Mouse (Mus musculus) heart, postnatal 10 days (tissue): ENCODE measurements around the gene Xpo6. TPM values are rescaled to one million over a fixed set of nuclear protein-coding genes. Genes with fewer than 3 reads are reported as not detected.

Source experiments
- DNase-seq, 2 experiments: peaks; one replicate each; pipeline ENCODE4 v3.0.0; 2021
- intact Hi-C: fragments of 180-260 bp; cut with DNase I; formaldehyde crosslinking; loops from one replicate; pipeline ENCODE4 v1.15.1; 2025
- total RNA-seq, 2 experiments: library from RNA; stranded (reverse); gene quantifications; 2 replicates each; pipeline ENCODE4 v1.2.3; 2021

The Xpo6 gene
- 10 to 100 TPM; 39.7 to 41.4 TPM for total RNA-seq

DNA sequence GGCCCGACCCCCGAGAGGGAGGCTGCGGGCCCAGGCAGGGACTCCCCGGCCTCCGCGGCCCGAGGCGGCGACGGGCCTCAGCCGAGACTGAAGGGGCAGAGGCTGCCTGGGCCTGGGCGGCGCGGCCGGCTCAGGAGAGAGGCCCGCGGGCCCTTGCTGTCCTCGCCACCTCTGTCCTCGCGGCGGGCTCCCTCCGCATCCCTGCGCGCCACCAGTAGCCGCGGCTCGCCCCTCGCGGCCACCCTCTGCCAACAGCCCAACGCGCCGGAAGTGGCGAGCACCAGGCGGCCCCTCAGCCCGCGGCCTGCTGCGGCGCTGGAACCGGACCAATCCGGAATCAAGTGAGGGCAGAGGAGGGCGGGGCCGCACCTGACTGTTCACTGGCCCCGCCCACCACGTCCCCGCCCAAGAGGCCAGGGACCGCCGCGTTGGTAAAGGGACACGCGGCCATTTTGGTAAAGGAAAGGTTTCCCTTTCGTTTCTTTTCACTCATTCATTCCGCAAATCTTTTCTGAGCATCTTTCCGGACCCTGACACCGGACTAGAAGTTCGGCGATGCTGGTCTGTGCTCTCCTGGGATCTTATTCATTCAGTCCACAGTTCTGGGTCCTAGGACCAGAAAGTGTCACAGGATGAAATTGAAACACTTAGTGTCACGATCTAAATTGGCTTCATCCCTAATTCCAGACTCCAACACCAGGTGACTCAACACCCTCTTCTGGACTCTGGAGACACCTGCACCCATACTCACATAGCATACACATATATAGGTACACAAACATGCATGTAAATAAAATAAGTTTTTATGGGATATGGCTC lies at the start of gene Xpo6:
Xpo6 (minus strand) TSS at position 324 of the 819 bp plus-strand sequence.
- intact Hi-C loops: no loop called here
- DNase-seq: peak; percentile 96 to 97

DNA sequence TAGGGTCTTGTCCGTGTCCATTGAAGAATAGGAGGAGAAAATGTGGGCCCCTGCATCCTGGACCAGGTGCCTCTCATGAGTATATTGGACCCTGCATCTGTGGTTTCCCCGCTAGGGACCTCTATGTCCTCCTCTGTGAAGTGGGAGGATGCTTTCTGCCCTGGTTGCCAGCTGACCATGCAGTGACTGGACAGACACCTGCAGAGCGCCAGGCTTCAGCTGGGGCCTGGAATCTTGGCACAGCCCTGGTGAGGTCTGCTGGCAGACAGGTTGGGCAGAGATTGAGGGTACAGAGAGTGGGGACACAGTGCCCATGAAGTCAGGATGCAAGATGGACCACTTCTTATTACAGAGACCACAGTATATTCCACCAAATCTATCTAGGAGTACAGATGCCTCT lies 49.7 kb upstream of the Xpo6 start:
- DNase-seq: peak in 1 of 2 experiments; percentile 32
- intact Hi-C loops: loop anchor here (2.0 kb wide), 1 partner anchor 33 kb away; no protein-coding TSS in a partner anchor

DNA sequence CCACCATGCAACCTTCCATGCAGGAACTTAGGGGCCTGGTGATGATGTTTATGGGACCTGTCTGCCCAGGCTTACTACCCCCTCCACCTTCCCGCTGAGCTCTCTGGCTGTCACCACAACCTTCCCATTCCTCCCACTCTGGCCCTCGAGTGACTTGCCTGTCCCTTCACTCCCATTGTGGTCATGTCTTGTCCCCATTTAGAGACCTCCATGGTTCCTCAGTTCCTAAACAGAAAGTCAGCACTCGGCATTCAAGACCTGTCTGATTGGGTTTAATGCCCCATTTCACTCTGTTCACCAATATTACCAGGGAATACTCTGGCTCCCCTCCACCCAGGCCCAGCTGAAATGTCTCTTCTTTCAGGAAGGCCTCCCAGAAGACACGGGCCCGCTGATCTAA lies 48.8 kb upstream of the Xpo6 start:
- intact Hi-C loops: loop anchor here (2.0 kb wide), 1 partner anchor 32 kb away; no protein-coding TSS in a partner anchor

GRCm38 (mm10) chr7:126248641-126249141 lies 48.4 kb upstream of the Xpo6 start:
- peak in 1 of 2 experiments; percentile 33 for DNase-seq
- intact Hi-C loops: loop anchor here (2.0 kb wide), 1 partner anchor 32 kb away; no protein-coding TSS in a partner anchor

More for the DNA sequence above, 48.8 kb upstream of the Xpo6 start:
- DNase-seq: no peak

DNA sequence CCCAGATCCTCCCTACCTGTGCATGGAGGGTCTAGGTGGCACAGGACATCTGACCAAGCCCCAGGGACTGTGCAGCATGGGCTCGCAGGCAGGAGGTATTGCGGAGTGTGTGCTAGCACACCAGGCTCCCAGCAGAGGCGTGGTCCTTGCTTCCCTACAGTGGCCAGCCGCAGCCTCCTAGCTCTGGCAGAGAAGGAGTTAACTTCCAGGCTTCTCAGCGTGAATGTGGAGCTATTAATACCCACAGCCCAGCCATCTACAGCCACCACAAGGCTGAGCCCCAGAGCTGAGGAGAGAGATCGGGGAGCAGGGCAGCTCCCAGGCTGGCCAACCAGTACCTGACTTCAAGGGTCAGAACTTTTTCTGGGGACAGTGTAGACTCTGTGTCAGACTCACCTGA lies 47.8 kb upstream of the Xpo6 start:
- DNase-seq: peak; percentile 63 to 74
- intact Hi-C loops: loop anchor here (2.0 kb wide), 1 partner anchor 31 kb away; no protein-coding TSS in a partner anchor

GRCm38 (mm10) chr7:126244168-126244750 lies 44.0 kb upstream of the Xpo6 start:
- intact Hi-C loops: no loop called here
- DNase-seq: no peak

DNA sequence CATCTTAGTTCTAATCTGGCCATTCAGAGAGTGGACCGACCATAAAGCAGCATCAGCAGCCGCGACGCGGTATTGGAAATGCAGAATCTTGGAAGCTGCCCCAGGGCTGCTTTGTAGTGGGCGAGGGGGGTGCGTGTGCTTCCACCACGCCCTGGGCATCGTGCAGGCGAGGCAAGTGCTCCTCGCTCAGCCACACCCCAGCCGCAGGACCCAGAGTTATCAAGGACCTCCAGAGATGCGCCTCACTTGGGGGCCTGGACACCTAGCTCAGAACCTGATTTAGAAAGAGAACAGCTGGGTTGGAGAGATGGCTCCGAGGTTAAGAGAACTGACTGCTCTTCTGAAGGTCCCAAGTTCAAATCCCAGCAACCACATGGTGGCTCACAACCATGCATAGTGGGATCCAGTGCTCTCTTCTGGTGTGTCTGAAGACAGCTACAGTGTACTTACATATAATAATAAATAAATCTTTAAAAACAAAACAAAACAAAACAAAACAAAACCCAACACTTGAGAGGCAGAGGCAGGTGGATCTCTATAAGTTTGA lies 40.6 kb upstream of the Xpo6 start:
- DNase-seq: no peak
- intact Hi-C loops: no loop called here

GRCm38 (mm10) chr7:126236794-126237192 lies 36.5 kb upstream of the Xpo6 start:
- intact Hi-C loops: no loop called here
- no peak for DNase-seq

DNA sequence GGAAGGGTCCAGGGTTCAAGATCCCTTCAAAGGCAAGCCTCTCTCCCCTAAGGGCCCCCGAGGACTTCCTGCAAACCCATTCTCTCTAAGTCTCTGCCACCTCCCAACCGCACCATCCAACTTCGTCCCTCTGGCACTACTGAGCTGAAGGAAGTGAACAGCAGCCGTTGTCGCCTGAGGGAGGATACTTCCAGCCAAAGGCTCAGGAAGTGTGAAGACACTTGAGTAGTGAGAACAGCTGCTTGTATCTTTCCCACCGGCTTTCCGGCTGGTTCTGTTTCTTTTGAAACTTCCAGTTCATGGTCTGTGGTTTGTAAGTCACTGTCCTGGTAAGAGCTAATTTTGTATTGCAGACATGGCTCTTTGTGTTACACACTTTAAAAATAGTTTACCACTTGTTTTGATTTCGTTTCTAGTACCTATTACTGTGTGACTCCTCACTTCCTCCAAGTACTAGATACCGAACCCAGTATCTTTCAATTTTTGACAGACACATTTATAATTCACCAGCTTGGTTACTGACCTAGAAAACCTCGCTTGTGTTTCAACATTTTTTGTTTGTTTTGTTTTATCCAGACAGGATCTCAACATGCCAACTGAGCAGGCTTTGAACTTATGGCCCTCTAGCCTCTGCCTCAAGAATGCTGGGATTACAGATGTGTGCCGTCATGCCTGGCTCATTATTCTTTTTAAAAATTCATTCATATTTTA lies 35.9 kb upstream of the Xpo6 start:
- intact Hi-C loops: no loop called here

GRCm38 (mm10) chr7:126234611-126235010 lies 34.3 kb upstream of the Xpo6 start:
- no peak for DNase-seq
- intact Hi-C loops: no loop called here

More for the DNA sequence above, 35.9 kb upstream of the Xpo6 start:
- no peak for DNase-seq

GRCm38 (mm10) chr7:126232345-126233071 lies 32.2 kb upstream of the Xpo6 start:
- intact Hi-C loops: no loop called here
- no peak for DNase-seq

DNA sequence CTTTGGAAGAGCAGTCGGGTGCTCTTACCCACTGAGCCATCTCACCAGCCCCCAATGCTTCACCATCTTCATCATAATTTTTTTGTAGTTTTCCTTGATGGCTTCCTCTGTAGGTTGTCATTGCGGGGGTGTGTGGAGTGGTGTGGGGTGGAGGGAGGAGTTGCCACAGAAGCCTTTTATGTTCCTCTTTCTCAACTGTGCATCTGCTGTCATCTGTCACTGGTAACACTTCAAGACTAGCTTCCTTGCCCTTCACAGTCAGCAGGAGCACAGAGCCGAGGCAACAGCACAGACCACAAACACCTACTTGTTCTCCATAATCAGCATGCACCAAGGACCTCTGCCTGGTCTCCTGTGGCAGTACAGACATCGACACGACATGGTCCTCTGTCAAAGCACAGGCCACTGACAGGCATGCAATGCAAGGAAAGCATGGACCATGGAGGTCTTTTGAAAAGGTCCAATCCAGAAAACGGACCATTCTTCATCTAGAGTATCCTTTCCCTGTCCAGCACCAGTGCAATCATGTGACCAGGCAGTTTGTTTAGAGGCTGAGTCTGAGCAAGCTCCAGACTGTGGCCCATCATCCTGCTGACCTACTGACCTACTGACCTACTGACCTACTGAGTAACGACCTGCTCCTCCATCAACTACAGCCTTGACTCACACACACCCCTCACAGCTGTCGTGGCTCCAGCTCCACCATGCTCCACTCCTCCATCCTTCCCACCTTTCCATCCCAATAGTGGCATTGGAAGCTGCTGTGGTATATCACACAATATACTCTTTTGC lies 30.3 kb upstream of the Xpo6 start:
- no peak for DNase-seq
- intact Hi-C loops: loop anchor here (2.0 kb wide), 1 partner anchor 48 kb away; no protein-coding TSS in a partner anchor

DNA sequence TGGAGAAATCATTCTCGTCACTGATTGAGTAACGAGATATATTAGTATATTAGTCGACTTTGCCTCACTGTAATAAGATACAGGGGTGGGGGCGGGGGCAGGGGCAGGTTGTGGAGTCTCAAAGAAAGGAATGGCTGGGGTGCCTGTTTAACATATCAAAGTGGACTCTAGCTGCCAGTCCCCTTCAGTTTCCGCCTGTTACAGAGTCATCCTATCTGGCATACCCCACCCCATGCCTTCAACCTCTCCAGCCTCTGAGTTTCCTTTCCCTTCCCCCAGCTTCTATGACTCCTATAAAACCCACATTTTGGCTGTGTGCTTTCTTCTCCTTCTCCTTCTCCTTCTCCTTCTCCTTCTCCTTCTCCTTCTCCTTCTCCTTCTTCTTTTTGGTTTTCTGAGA lies 25.8 kb upstream of the Xpo6 start:
- intact Hi-C loops: no loop called here
- no peak for DNase-seq

GRCm38 (mm10) chr7:126222753-126223152 lies 22.5 kb upstream of the Xpo6 start:
- DNase-seq: no peak
- intact Hi-C loops: no loop called here

DNA sequence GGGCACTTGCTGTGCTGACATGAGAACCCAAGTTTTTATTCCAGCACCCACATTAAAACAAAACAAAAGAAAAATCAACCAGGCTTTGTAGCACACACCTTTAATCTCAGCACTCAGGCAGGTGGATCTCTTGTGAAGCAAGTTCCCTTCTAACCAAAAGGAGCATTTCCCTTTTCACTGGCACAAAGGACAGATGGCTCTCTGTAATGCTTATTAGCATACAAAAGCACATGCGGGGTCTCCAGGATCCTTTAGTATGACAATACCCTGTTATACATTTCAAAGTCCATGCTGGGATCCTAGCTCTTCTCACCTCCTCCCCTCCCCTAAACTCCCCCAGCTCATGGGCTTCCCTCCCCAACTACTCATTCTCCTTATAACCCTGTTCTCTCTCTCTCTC lies 20.3 kb upstream of the Xpo6 start:
- intact Hi-C loops: no loop called here
- no peak for DNase-seq

DNA sequence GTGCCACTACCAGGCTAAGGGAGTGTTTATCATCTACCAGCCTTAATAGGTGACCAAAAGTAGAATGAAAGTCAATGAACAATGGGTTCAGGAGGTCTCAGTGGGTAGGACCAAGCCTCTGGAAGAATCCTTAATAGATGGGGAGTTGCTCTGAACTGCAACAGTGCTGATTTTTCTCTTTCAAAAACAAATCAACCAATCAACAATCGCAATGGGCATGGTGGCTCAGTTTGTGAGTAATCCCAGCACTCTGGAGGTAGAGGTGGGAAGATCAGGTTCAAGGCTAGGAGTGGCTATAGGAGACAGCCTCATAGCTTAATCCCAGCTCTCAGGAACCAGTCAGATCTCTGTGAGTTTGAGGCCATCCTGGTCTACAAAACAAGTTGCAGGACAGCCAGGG lies 18.0 kb upstream of the Xpo6 start:
- intact Hi-C loops: no loop called here
- DNase-seq: no peak

DNA sequence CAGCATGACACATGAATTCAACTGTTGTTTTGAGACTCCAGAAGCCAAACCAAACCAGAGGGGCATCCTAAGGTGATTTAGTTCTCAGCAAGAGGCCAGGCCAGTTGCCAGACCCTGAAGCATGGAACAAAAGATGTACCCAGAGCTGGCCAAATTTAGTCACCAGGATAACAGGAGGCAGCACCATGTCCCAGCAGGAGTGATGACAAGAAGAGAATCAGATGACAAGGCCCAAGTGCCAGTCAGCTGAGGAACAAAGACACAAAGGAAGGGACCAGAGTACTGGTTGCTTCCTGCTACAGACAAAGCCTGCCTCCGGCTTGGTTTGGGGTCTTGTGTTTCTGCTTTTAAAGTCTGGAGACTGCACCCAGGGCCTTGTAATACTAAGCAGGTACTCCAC lies 16.6 kb upstream of the Xpo6 start:
- intact Hi-C loops: loop anchor here (2.0 kb wide), 1 partner anchor 32 kb away; no protein-coding TSS in a partner anchor
- peak; percentile 70 to 87 for DNase-seq

DNA sequence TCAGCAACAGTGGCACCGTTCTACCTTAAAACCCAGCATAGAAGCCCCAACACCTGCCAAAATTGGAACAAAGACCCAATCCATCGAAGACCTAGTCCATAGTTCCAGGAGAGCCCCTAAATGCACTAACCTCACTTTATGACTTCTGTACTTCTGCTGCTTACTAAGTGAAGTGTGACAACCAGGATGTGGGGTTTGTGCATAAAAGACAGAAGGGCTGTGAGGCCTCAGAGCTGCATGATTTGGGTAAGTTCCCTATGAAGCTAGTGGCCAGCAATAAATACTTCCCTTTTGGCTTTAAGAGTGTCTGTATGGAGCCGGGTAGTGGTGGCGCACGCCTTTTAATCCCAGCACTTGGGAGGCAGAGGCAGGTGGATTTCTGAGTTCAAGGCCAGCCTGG lies 10.6 kb upstream of the Xpo6 start:
- no peak for DNase-seq
- intact Hi-C loops: no loop called here

GRCm38 (mm10) chr7:126200997-126201345 lies 670 bp upstream of the Xpo6 start:
- intact Hi-C loops: no loop called here
- DNase-seq: no peak
